Mouse (Mus musculus) forebrain, embryonic 15.5 days (tissue): ENCODE data around the gene Snap29. TPM values are rescaled to one million over a fixed set of nuclear protein-coding genes. Genes with fewer than 3 reads are reported as not detected.

Experiments
- ATAC-seq: fragments of 200-750 bp; cut with Nextera tagmentation; replicated peaks from 2 replicates; pipeline ENCODE4 v1.8.0; 2017; ENCODE audit warnings: mild to moderate bottlenecking, moderate TSS enrichment, moderate library complexity
- H3K27ac ChIP-seq: fragments of 300-500 bp; sonication (generic); replicated peaks from 2 replicates; pipeline ENCODE4 v1.5.1; 2015; ENCODE audit warnings: mild to moderate bottlenecking, inconsistent platforms
- H3K27me3 ChIP-seq: fragments of 300-500 bp; sonication (generic); 2 replicates; pipeline ENCODE4 v1.6.1; 2015; ENCODE audit warnings: inconsistent platforms
- H3K36me3 ChIP-seq: fragments of 300-500 bp; sonication (generic); 2 replicates; pipeline ENCODE4 v1.6.1; 2015; ENCODE audit warnings: mild to moderate bottlenecking, inconsistent platforms
- H3K4me1 ChIP-seq: fragments of 300-500 bp; sonication (generic); 2 replicates; pipeline ENCODE4 v1.6.1; 2015; ENCODE audit warnings: inconsistent platforms
- H3K4me2 ChIP-seq: fragments of 300-500 bp; sonication (generic); replicated peaks from 2 replicates; pipeline ENCODE4 v1.6.1; 2015; ENCODE audit warnings: mild to moderate bottlenecking, inconsistent platforms
- H3K4me3 ChIP-seq: fragments of 300-500 bp; sonication (generic); 2 replicates; pipeline ENCODE4 v1.5.1; 2015; ENCODE audit warnings: mild to moderate bottlenecking, inconsistent platforms
- H3K9ac ChIP-seq: fragments of 300-500 bp; sonication (generic); replicated peaks from 2 replicates; pipeline ENCODE4 v1.6.1; 2015; ENCODE audit warnings: mild to moderate bottlenecking, inconsistent platforms
- H3K9me3 ChIP-seq: fragments of 300-500 bp; sonication (generic); 2 replicates; pipeline ENCODE4 v1.6.1; 2016; ENCODE audit warnings: inconsistent platforms
- WGBS: fragments of 180-500 bp; shearing (Covaris S2); methylation state at CpG from one replicate; pipeline ENCODE4 v1.1.7; 2015; ENCODE audit warnings: mixed read lengths; 5-methylcytosine and 5-hydroxymethylcytosine counted together
- polyA plus RNA-seq: library from polyadenylated mRNA; unstranded; fragments of >200 nt; fragmentation: Nextera tagmentation; extraction: Ambion mirVana; gene quantifications from 2 replicates; pipeline ENCODE4 v1.2.1, GENCODE M21; 2015

Gene Snap29
- polyA plus RNA-seq, 1 experiment from 2014 or later = 27.0 TPM

- 92% methylated on average over 4 of the region's 4 CpGs for WGBS
Observed at GRCm38 (mm10) chr16:17475326-17475725, 69.5 kb downstream of the Snap29 start.

GRCm38 (mm10) chr16:17478331-17478943 is 72.7 kb downstream of the Snap29 start:
- Histone ChIP-seq H3K9ac (no peak overlapping the region), H3K4me3 (no peak overlapping the region), H3K27ac (no peak overlapping the region), H3K27me3 (no peaks in the 10 kb centered on the region), H3K4me1 (peaks cover 17% of the 10 kb centered on the region), H3K9me3 (no peaks in the 10 kb centered on the region), H3K4me2 (no peak overlapping the region), H3K36me3 (peaks cover 7% of the 10 kb centered on the region; the same call in 1 of the 2 replicates)
- no peak for ATAC-seq
- 73% methylated on average over 4 of the region's 4 CpGs for WGBS

More at GRCm38 (mm10) chr16:17475326-17475725, 69.5 kb downstream of the Snap29 start:
- no peak overlapping the region for H3K9ac ChIP-seq
- H3K9me3 ChIP-seq = no peaks in the 10 kb centered on the region
- H3K27me3 ChIP-seq = no peaks in the 10 kb centered on the region
- peaks cover 6% of the 10 kb centered on the region; the same call in 1 of the 2 replicates for H3K36me3 ChIP-seq
- H3K4me1 ChIP-seq = peaks cover 17% of the 10 kb centered on the region
- no peak overlapping the region for H3K4me2 ChIP-seq
- H3K4me3 ChIP-seq = no peak overlapping the region
- no peak overlapping the region for H3K27ac ChIP-seq
- no peak for ATAC-seq

Other genes starting within 250 kb of the Snap29 start
- 307 and 318 TPM in 2 replicates for gene Ube2l3, start 203.3 kb upstream of the Snap29 start, polyA plus RNA-seq
- 1.7 TPM in 2 replicates for gene Rimbp3, start 197.4 kb upstream of the Snap29 start, polyA plus RNA-seq
- 8.6 and 8.8 TPM in 2 replicates for gene Hic2, start 172.4 kb upstream of the Snap29 start, polyA plus RNA-seq
- 23.6 and 24.0 TPM in 2 replicates for gene Tmem191c, start 129.9 kb upstream of the Snap29 start, polyA plus RNA-seq
- 1.0 and 1.8 TPM in 2 replicates for gene Serpind1, start 74.6 kb upstream of the Snap29 start, polyA plus RNA-seq
- 56.1 and 58.9 TPM in 2 replicates for gene Pi4ka, start 328 bp downstream of the Snap29 start, polyA plus RNA-seq
- 117 and 120 TPM in 2 replicates for gene Crkl, start 46.0 kb downstream of the Snap29 start, polyA plus RNA-seq
- gene Aifm3, start 83.6 kb downstream of the Snap29 start, polyA plus RNA-seq = 8.0 and 10.6 TPM in 2 replicates
- gene Lztr1, start 102.7 kb downstream of the Snap29 start, polyA plus RNA-seq = 120 and 133 TPM in 2 replicates
- 65.8 and 67.7 TPM in 2 replicates for gene Thap7, start 125.2 kb downstream of the Snap29 start, polyA plus RNA-seq
- gene Lrrc74b, start 155.3 kb downstream of the Snap29 start, polyA plus RNA-seq = 0.33 and 0.89 TPM in 2 replicates
- 1.1 and 1.9 TPM in 2 replicates for gene P2rx6, start 155.9 kb downstream of the Snap29 start, polyA plus RNA-seq
- gene Slc7a4, start 177.2 kb downstream of the Snap29 start, polyA plus RNA-seq = 29.3 and 32.0 TPM in 2 replicates
- gene Smpd4, start 213.4 kb downstream of the Snap29 start, polyA plus RNA-seq = 30.6 and 32.7 TPM in 2 replicates
- gene Ccdc74a, start 240.5 kb downstream of the Snap29 start, polyA plus RNA-seq = 6.6 and 8.3 TPM in 2 replicates